Mouse (Mus musculus) kidney, postnatal 14 days (tissue): Measurements from ENCODE around the gene Tmem56.

ENCODE experiments used
- DNase-seq: peaks from one replicate; pipeline ENCODE4 v3.0.0; 2022; ENCODE audit warnings: mixed read lengths

The Tmem56 gene

GRCm38 (mm10) chr3:121224763-121225162 is 58.1 kb downstream of the Tmem56 start:
- DNase-seq = no peak

DNA sequence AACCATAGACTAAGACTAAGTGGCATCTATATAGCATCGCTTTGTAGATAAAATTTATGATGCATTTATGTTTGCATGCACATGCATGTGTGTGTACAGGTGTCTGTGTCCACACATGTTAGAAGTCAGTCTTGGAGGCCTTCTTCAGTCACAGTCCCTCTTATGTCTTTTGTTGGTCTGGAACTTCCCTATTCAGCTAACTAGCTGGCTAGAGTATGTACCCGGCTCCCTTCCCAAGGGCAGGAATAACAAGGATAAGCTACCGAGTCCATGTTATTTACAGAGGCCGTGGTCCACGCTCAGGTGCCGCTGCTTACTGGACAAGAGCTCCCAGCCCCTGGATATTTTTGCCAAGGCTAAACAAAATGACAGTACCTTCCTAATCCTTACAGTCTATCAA is 58.7 kb downstream of the Tmem56 start:
- no peak for DNase-seq

DNA sequence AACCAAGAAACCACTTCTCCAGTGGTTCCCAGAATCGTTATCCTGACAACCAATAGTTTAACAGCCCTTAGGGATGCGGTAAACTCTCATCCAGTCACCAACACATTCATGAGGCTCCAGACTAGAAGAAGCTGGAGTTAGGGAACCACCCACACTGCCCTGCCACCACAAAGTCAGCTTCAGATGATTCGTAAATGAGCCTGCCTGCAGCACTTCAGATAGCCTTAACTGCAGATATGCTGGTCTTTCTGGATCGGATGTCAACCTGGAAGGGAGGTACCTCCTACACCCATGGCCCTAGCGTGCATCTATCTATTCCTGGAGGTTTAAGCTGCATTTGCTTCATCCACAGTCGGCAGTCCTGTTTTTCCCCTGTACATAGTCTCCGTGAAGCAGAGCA is 60.9 kb downstream of the Tmem56 start:
- DNase-seq = no peak

GRCm38 (mm10) chr3:121217011-121217410 is 65.9 kb downstream of the Tmem56 start:
- DNase-seq = no peak

GRCm38 (mm10) chr3:121213501-121213900 is 69.4 kb downstream of the Tmem56 start:
- no peak for DNase-seq

DNA sequence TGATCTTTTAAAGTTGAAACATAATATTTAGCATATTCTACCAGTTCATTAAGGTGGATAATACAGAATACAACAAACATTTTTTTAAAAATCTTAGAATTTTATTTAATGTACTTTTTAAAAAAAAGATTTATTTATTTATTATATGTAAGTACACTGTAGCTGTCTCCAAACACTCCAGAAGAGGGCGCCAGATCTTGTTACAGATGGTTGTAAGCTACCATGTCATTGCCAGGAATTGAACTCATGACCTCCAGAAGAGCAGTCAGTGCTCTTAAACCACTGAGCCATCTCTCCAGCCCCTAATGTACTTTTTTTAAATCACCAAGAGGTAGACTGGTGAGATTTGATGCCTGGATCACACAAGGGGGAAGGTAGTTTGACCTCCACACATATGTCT is 70.7 kb downstream of the Tmem56 start:
- DNase-seq = no peak

GRCm38 (mm10) chr3:121208994-121209393 is 73.9 kb downstream of the Tmem56 start:
- DNase-seq = no peak

- DNase-seq = no peak
These were observed 76.6 kb downstream of the Tmem56 start for GRCm38 (mm10) chr3:121206202-121206882.

- DNase-seq = no peak
These were observed 80.3 kb downstream of the Tmem56 start for GRCm38 (mm10) chr3:121202638-121203037.

GRCm38 (mm10) chr3:121201012-121201747 is 81.7 kb downstream of the Tmem56 start:
- DNase-seq = no peak

- no peak for DNase-seq
These were observed 93.7 kb downstream of the Tmem56 start for GRCm38 (mm10) chr3:121189199-121189598.

DNA sequence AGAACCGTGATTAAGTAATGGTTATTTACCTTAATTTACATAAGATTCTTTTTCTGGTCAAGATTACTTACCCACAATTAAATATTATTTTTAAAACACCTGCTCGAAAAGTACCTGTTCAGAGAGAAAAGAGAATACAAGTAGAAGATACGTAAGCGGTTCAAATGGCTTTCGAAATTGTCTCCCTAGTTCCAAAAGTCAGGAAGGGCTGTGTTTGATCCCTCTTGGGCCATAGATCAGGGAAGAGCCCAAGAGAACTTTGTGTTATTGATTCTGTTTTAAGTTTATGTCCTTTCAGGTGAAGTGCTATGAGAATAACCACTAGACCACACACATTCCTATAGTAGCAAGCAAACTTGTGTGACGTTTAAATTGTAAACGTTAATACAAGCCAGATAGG is 95.4 kb downstream of the Tmem56 start:
- DNase-seq = no peak

GRCm38 (mm10) chr3:121186925-121187324 is 96.0 kb downstream of the Tmem56 start:
- no peak for DNase-seq

GRCm38 (mm10) chr3:121185197-121185596 is 97.7 kb downstream of the Tmem56 start:
- DNase-seq = no peak

DNA sequence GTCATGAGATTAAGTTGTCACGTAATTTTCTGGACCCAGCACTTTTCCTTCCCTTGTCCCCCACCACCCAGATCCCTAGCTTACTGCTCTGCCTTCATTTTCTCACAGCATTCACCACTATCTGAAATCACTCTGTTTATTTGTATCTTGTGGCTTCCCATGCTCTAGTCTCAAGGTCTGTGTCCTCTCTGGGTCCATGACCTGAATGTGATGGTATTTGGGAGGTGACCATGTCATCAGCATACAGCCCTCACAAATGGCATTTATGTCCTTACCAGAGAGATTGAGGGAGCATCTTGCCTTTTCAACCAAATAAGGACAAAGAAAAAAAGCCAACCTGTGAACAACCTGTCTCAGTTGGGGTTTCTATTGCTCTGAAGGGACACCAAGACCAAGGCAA is 106.9 kb downstream of the Tmem56 start:
- no peak for DNase-seq

DNA sequence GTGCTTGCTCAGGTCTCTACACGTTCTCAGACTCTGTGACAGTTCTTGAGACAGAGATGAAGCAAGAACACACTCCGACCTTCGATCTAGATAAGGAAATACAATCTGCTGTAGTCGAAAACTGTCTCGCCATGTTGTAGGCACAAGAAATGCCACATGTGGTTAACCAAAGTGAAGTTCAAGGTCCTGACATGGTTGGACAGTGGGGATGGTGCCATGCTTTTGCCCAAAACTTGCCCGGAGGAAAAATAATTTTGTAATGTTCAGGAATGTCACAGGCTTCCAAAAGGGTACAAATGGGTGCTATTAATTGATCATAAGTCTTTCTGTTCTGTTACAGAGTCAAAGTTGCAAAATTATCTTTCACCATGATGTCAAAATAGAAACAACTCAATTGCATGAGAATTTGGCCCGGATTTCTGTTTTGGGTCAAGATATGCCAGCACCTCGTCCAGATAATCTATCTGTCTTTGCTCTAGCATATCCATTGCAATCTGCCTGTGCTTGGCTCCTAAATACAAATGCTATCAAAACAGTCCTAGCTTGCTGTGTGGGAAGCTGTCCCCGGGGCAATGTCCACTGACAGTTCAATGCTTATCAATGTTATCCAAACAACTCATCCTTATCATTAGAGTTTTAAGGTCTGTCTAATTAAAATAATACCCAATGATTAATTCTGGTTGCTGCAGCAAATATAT is 108.5 kb downstream of the Tmem56 start:
- no peak for DNase-seq

DNA sequence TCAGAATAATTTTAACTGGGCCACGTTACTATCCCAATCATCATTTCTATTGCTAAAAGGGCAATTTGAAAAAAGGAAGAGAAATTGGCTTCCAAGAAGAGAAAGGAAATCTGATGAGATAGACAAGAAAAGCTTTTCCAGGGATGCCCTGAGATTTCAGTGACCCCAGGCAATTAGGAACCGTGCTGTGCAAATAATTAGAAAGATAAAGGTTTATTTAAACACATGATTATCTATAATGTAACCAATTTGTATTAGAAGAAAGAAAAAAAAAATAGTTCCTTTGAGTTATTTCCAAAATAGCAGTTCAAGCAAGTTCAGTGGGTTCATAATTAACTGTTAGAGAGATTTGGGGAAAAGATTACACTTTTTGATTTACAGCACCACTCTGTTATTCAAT is 110.2 kb downstream of the Tmem56 start:
- no peak for DNase-seq

- DNase-seq = no peak
These were observed 111.0 kb downstream of the Tmem56 start for GRCm38 (mm10) chr3:121171872-121172265.

DNA sequence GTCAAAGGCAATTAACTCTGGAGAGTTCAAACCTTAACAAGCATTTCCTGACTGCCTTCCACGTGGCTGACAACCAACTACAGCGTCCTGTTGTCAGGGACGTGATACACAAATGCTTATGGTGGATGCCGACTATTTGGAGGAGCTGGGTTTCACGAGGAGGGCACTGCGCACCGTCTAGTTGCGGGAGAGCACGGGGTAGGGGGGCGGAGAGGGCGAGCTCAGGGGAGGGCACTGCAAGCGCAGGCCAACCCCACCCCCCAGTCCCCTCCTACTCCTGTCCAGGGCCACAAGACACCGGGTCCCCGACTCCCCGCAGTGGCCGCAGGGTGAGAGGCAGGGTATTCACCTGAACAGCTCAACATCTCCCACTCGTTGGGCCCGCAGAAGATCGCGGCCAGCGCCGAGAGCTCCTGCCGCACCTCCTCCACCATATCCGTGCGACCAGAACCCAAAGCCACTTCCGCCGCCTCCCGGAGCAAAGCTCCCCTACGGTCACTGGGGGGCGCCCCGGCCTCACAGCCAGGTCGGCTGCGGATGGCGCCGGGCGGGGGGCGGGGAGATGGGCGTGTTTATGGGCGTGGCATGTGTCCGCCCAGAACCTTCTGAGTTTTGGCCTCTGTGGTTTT is 111.5 kb downstream of the Tmem56 start, which contains the start of gene Rwdd3:
Gene Rwdd3 (minus strand): TSS at position 453 of the 629 bp plus-strand sequence.
- DNase-seq = peak; percentile 94

GRCm38 (mm10) chr3:121170631-121171030 is 112.3 kb downstream of the Tmem56 start:
- DNase-seq = no peak

- DNase-seq = no peak
These were observed 113.6 kb downstream of the Tmem56 start for GRCm38 (mm10) chr3:121169092-121169942.

- DNase-seq = no peak
These were observed 114.3 kb downstream of the Tmem56 start for GRCm38 (mm10) chr3:121168581-121168980.
